Mouse (Mus musculus): ENCODE results near the gene Tln2. TPM values are rescaled to one million over a fixed set of nuclear protein-coding genes. Genes with fewer than 3 reads are reported as not detected.

Gene Tln2
- total and polyA plus RNA-seq, 2 experiments from 2014 or later = 31.3 to 45.9 TPM

- ATAC-seq (no peak), DNase-seq (no peak)
- H3K9me3 ChIP-seq (ENCODE audit: low read length) = no peaks in the 10 kb centered on the region
- no peaks in the 10 kb centered on the region for H3K4me1 ChIP-seq (ENCODE audit: insufficient read depth)
- H3K36me3 ChIP-seq (ENCODE audit: insufficient read depth) = no peaks in the 10 kb centered on the region
- no peak for TF ChIP-seq CTCF (IDR thresholded peaks at IDR 0.05; ENCODE audit: low read depth)
- WGBS = 95% methylated on average over 5 of the region's 5 CpGs
- H3K4me2 ChIP-seq (ENCODE audit: low read depth) = no peak overlapping the region
- no peak overlapping the region for H3K9ac ChIP-seq
- H3K27me3 ChIP-seq (ENCODE audit: insufficient read depth, low read length) = no peaks in the 10 kb centered on the region
- no peak overlapping the region for H3K4me3 ChIP-seq (ENCODE audit: low read depth, low read length)
- H3K27ac ChIP-seq (ENCODE audit: low read depth, low read length) = no peak overlapping the region
Observed at GRCm38 (mm10) chr9:67378772-67379171, 180.7 kb downstream of the Tln2 start.

- no peaks in the 10 kb centered on the region for H3K9me3 ChIP-seq (ENCODE audit: low read length)
- ATAC-seq (no peak), DNase-seq (no peak)
- 94% methylated on average over 3 of the region's 3 CpGs for WGBS
- no peak overlapping the region for H3K4me2 ChIP-seq (ENCODE audit: low read depth)
- no peaks in the 10 kb centered on the region; the same call in none of the 2 replicates for H3K36me3 ChIP-seq (ENCODE audit: insufficient read depth)
- H3K27me3 ChIP-seq (ENCODE audit: insufficient read depth, low read length) = no peaks in the 10 kb centered on the region
- H3K27ac ChIP-seq (ENCODE audit: low read depth, low read length) = no peak overlapping the region
- H3K4me3 ChIP-seq (ENCODE audit: low read depth, low read length) = no peak overlapping the region
- no peaks in the 10 kb centered on the region for H3K4me1 ChIP-seq (ENCODE audit: insufficient read depth)
- TF ChIP-seq CTCF (IDR thresholded peaks at IDR 0.05; ENCODE audit: low read depth) = no peak
- no peak overlapping the region for H3K9ac ChIP-seq
Observed at GRCm38 (mm10) chr9:67368078-67368477, 191.4 kb downstream of the Tln2 start.

- ATAC-seq (no peak), DNase-seq (no peak)
- Histone ChIP-seq H3K36me3 (ENCODE audit: insufficient read depth) (no peaks in the 10 kb centered on the region; the same call in none of the 2 replicates), H3K4me1 (ENCODE audit: insufficient read depth) (no peaks in the 10 kb centered on the region), H3K9me3 (ENCODE audit: low read length) (no peaks in the 10 kb centered on the region), H3K27ac (ENCODE audit: low read depth, low read length) (no peak overlapping the region), H3K27me3 (ENCODE audit: insufficient read depth, low read length) (no peaks in the 10 kb centered on the region), H3K4me2 (ENCODE audit: low read depth) (no peak overlapping the region), H3K4me3 (ENCODE audit: low read depth, low read length) (no peak overlapping the region), H3K9ac (no peak overlapping the region)
- no peak for TF ChIP-seq CTCF (IDR thresholded peaks at IDR 0.05; ENCODE audit: low read depth)
- WGBS = 90% methylated on average over 10 of the region's 10 CpGs
Observed at GRCm38 (mm10) chr9:67362511-67362910, 197.0 kb downstream of the Tln2 start.

- no peak for DNase-seq
- WGBS = 43% methylated on average over 2 of the region's 2 CpGs
- no peaks in the 10 kb centered on the region; the same call in none of the 2 replicates for H3K36me3 ChIP-seq (ENCODE audit: insufficient read depth)
- no peaks in the 10 kb centered on the region for H3K27me3 ChIP-seq (ENCODE audit: insufficient read depth, low read length)
- H3K4me2 ChIP-seq (ENCODE audit: low read depth) = no peak overlapping the region
- H3K4me1 ChIP-seq (ENCODE audit: insufficient read depth) = no peaks in the 10 kb centered on the region
- no peaks in the 10 kb centered on the region for H3K9me3 ChIP-seq (ENCODE audit: low read length)
- no peak for ATAC-seq
- H3K4me3 ChIP-seq (ENCODE audit: low read depth, low read length) = no peak overlapping the region
- TF ChIP-seq CTCF (IDR thresholded peaks at IDR 0.05; ENCODE audit: low read depth) = no peak
- H3K9ac ChIP-seq = no peak overlapping the region
- H3K27ac ChIP-seq (ENCODE audit: low read depth, low read length) = no peak overlapping the region
Observed at GRCm38 (mm10) chr9:67362053-67362452, 197.4 kb downstream of the Tln2 start.

- no peaks in the 10 kb centered on the region for H3K27me3 ChIP-seq (ENCODE audit: insufficient read depth, low read length)
- H3K4me3 ChIP-seq (ENCODE audit: low read depth, low read length) = no peak overlapping the region
- no peak overlapping the region for H3K9ac ChIP-seq
- H3K36me3 ChIP-seq (ENCODE audit: insufficient read depth) = no peaks in the 10 kb centered on the region; the same call in none of the 2 replicates
- no peaks in the 10 kb centered on the region for H3K4me1 ChIP-seq (ENCODE audit: insufficient read depth)
- no peak for TF ChIP-seq CTCF (IDR thresholded peaks at IDR 0.05; ENCODE audit: low read depth)
- no peak overlapping the region for H3K4me2 ChIP-seq (ENCODE audit: low read depth)
- H3K27ac ChIP-seq (ENCODE audit: low read depth, low read length) = no peak overlapping the region
- H3K9me3 ChIP-seq (ENCODE audit: low read length) = no peaks in the 10 kb centered on the region
- ATAC-seq (peak; percentile 62; the same call in 1 of the 2 replicates), DNase-seq (peak; percentile 33)
- WGBS = 32% methylated on average over 5 of the region's 5 CpGs
Observed at GRCm38 (mm10) chr9:67361511-67361910, 198.0 kb downstream of the Tln2 start.

GRCm38 (mm10) chr9:67354356-67354755, 205.1 kb downstream of the Tln2 start:
- no peak overlapping the region for H3K27ac ChIP-seq (ENCODE audit: low read depth, low read length)
- no peaks in the 10 kb centered on the region for H3K36me3 ChIP-seq (ENCODE audit: insufficient read depth)
- H3K4me1 ChIP-seq (ENCODE audit: insufficient read depth) = no peaks in the 10 kb centered on the region
- H3K4me3 ChIP-seq (ENCODE audit: low read depth, low read length) = no peak overlapping the region
- no peak for TF ChIP-seq CTCF (IDR thresholded peaks at IDR 0.05; ENCODE audit: low read depth)
- H3K9me3 ChIP-seq (ENCODE audit: low read length) = no peaks in the 10 kb centered on the region
- DNase-seq (no peak), ATAC-seq (no peak)
- no peak overlapping the region for H3K9ac ChIP-seq
- H3K4me2 ChIP-seq (ENCODE audit: low read depth) = no peak overlapping the region
- H3K27me3 ChIP-seq (ENCODE audit: insufficient read depth, low read length) = no peaks in the 10 kb centered on the region
- 76% methylated on average over 14 of the region's 14 CpGs for WGBS

GRCm38 (mm10) chr9:67353365-67353764, 206.1 kb downstream of the Tln2 start:
- H3K27ac ChIP-seq (ENCODE audit: low read depth, low read length) = no peak overlapping the region
- no peak overlapping the region for H3K4me3 ChIP-seq (ENCODE audit: low read depth, low read length)
- DNase-seq (no peak), ATAC-seq (no peak)
- H3K9me3 ChIP-seq (ENCODE audit: low read length) = no peaks in the 10 kb centered on the region
- H3K27me3 ChIP-seq (ENCODE audit: insufficient read depth, low read length) = no peaks in the 10 kb centered on the region
- 79% methylated on average over 7 of the region's 7 CpGs for WGBS
- no peak overlapping the region for H3K4me2 ChIP-seq (ENCODE audit: low read depth)
- no peak overlapping the region for H3K9ac ChIP-seq
- no peaks in the 10 kb centered on the region for H3K4me1 ChIP-seq (ENCODE audit: insufficient read depth)
- no peak for TF ChIP-seq CTCF (IDR thresholded peaks at IDR 0.05; ENCODE audit: low read depth)
- H3K36me3 ChIP-seq (ENCODE audit: insufficient read depth) = no peaks in the 10 kb centered on the region
